Mouse (Mus musculus): ENCODE results near the gene Rnf157. TPM values are rescaled to one million over a fixed set of nuclear protein-coding genes. Genes with fewer than 3 reads are reported as not detected.
A peak's percentile ranks its signal among the peaks of the same experiment; 100 is the strongest.
"Not testable (repeated sequence)": the region's sequence is repeated elsewhere in the genome, so short reads cannot be mapped to it uniquely, and the experiment has no call there.

Rnf157 gene
- total RNA-seq, 1 experiment: 3.7 TPM

DNA sequence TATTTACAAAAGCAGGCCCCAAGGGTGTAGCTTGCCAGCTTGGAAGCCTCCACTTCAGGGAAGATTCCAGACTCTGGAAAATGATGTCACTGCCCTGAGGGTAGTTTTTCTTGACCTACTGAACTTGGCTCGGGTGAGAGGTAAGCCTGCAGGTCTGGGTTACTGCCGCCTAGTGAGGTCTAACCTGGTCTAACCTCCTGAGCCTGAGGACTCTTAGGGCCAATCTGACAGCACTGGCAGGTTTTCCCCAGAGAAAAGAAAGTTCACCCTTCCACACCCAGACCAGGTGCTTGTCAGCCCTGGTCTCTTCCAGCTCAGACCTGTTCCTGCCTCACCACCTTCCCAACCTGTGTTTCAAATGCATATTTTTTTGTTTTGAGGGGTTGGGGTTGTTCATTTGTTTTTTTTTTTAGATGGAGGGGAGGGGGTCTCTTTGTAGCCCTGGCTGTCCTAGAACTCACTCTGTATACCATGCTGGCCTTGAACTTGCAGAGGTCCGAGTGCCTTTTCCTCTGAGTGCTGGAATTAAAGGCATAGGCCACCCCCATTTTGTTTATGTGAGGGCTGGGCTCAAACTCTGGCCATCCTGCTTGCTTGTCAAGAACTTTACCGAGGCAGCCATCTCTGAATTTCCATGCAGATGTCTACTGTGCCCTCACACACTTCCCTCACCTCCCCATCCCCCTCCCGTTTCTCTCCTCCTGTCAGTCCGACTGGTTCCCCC is 14.2 kb upstream of the Rnf157 start:
- no peak overlapping the region for H3K9ac ChIP-seq (ENCODE audit: insufficient read depth, low read depth, low read length, poor library complexity, severe bottlenecking)
- DNase-seq (ENCODE audit: low read depth, low spot score): no peak
- peaks cover 13 to 42% of the 10 kb centered on the region in 2 experiments for H3K4me1 ChIP-seq (ENCODE audit: control insufficient read depth in 2 of 2, insufficient read depth in 2 of 2, low read length in 2 of 2, poor library complexity in 1 of 2)
- H3K27ac ChIP-seq (ENCODE audit: insufficient read depth, low read depth, low read length, poor library complexity, severe bottlenecking): peak overlapping the region; percentile 4; the same call in 1 of the 2 replicates
- no peaks in the 10 kb centered on the region for H3K9me3 ChIP-seq (ENCODE audit: control insufficient read depth, insufficient read depth, low read depth, low read length)
- H3K4me3 ChIP-seq (ENCODE audit: insufficient read depth in 1 of 2, low read depth in 1 of 2, low read length in 2 of 2, poor library complexity in 1 of 2, severe bottlenecking in 1 of 2): no peak overlapping the region
- no peak for TF ChIP-seq HCFC1 (IDR thresholded peaks at IDR 0.05; ENCODE audit: borderline replicate concordance, insufficient read depth, low read length)
- TF ChIP-seq ZNF384 (IDR thresholded peaks at IDR 0.05; ENCODE audit: low read depth, low read length): peak; percentile 84
- in situ Hi-C loops (cut with MboI; ENCODE audit: low sequenced_read_pairs in 2 of 2, unreplicated experiment in 2 of 2): no loop called here
- no peaks in the 10 kb centered on the region for H3K36me3 ChIP-seq (ENCODE audit: control insufficient read depth, insufficient read depth, low read length, poor library complexity, severe bottlenecking)

GRCm38 (mm10) chr11:116426328-116426727 is 13.5 kb upstream of the Rnf157 start:
- in situ Hi-C loops (cut with MboI; ENCODE audit: low sequenced_read_pairs in 2 of 2, unreplicated experiment in 2 of 2); H3K9me3 ChIP-seq (ENCODE audit: control insufficient read depth, insufficient read depth, low read depth, low read length): not testable (repeated sequence)
- peak overlapping the region; percentile 10; the same call in 1 of the 2 replicates for H3K27ac ChIP-seq (ENCODE audit: insufficient read depth, low read depth, low read length, poor library complexity, severe bottlenecking)

GRCm38 (mm10) chr11:116424621-116425407 is 12.0 kb upstream of the Rnf157 start:
- TF ChIP-seq CHD2 (IDR thresholded peaks at IDR 0.05; ENCODE audit: low read depth, low read length) (no peak), MAFK (IDR thresholded peaks at IDR 0.05; ENCODE audit: insufficient read depth, low read depth, low read length) (no peak), ZC3H11A (IDR thresholded peaks at IDR 0.05; ENCODE audit: borderline replicate concordance, low read depth, low read length) (no peak), ZNF384 (IDR thresholded peaks at IDR 0.05; ENCODE audit: low read depth, low read length) (no peak), HCFC1 (IDR thresholded peaks at IDR 0.05; ENCODE audit: borderline replicate concordance, insufficient read depth, low read length) (no peak)
- in situ Hi-C loops (cut with MboI; ENCODE audit: low sequenced_read_pairs in 2 of 2, unreplicated experiment in 2 of 2): no loop called here
- H3K4me1 ChIP-seq (ENCODE audit: control insufficient read depth in 2 of 2, insufficient read depth in 2 of 2, low read length in 2 of 2, poor library complexity in 1 of 2): peaks cover 5 to 37% of the 10 kb centered on the region in 2 experiments
- no peak overlapping the region for H3K9ac ChIP-seq (ENCODE audit: insufficient read depth, low read depth, low read length, poor library complexity, severe bottlenecking)
- H3K27ac ChIP-seq (ENCODE audit: insufficient read depth, low read depth, low read length, poor library complexity, severe bottlenecking): peak overlapping the region; percentile 48; the same call in 1 of the 2 replicates
- H3K4me3 ChIP-seq (ENCODE audit: insufficient read depth in 1 of 2, low read depth in 1 of 2, low read length in 2 of 2, poor library complexity in 1 of 2, severe bottlenecking in 1 of 2): no peak overlapping the region
- no peaks in the 10 kb centered on the region for H3K9me3 ChIP-seq (ENCODE audit: control insufficient read depth, insufficient read depth, low read depth, low read length)
- H3K36me3 ChIP-seq (ENCODE audit: control insufficient read depth, insufficient read depth, low read length, poor library complexity, severe bottlenecking): no peaks in the 10 kb centered on the region
- no peak for DNase-seq (ENCODE audit: low read depth, low spot score)

More at GRCm38 (mm10) chr11:116426328-116426727, 13.5 kb upstream of the Rnf157 start:
- peaks cover 11 to 38% of the 10 kb centered on the region in 2 experiments for H3K4me1 ChIP-seq (ENCODE audit: control insufficient read depth in 2 of 2, insufficient read depth in 2 of 2, low read length in 2 of 2, poor library complexity in 1 of 2)
- not testable (repeated sequence) for H3K36me3 ChIP-seq (ENCODE audit: control insufficient read depth, insufficient read depth, low read length, poor library complexity, severe bottlenecking); DNase-seq (ENCODE audit: low read depth, low spot score); H3K4me3 ChIP-seq (ENCODE audit: insufficient read depth in 1 of 2, low read depth in 1 of 2, low read length in 2 of 2, poor library complexity in 1 of 2, severe bottlenecking in 1 of 2); H3K9ac ChIP-seq (ENCODE audit: insufficient read depth, low read depth, low read length, poor library complexity, severe bottlenecking)

- H3K4me3 ChIP-seq (ENCODE audit: insufficient read depth in 1 of 2, low read depth in 1 of 2, low read length in 2 of 2, poor library complexity in 1 of 2, severe bottlenecking in 1 of 2): no peak overlapping the region
- no peak overlapping the region; the same call in 1 of the 2 replicates for H3K27ac ChIP-seq (ENCODE audit: insufficient read depth, low read depth, low read length, poor library complexity, severe bottlenecking)
- TF ChIP-seq MAFK (IDR thresholded peaks at IDR 0.05; ENCODE audit: insufficient read depth, low read depth, low read length) (no peak), ZC3H11A (IDR thresholded peaks at IDR 0.05; ENCODE audit: borderline replicate concordance, low read depth, low read length) (no peak), CHD2 (IDR thresholded peaks at IDR 0.05; ENCODE audit: low read depth, low read length) (no peak), HCFC1 (IDR thresholded peaks at IDR 0.05; ENCODE audit: borderline replicate concordance, insufficient read depth, low read length) (no peak), ZNF384 (IDR thresholded peaks at IDR 0.05; ENCODE audit: low read depth, low read length) (no peak)
- no peaks in the 10 kb centered on the region for H3K36me3 ChIP-seq (ENCODE audit: control insufficient read depth, insufficient read depth, low read length, poor library complexity, severe bottlenecking)
- H3K4me1 ChIP-seq (ENCODE audit: control insufficient read depth in 2 of 2, insufficient read depth in 2 of 2, low read length in 2 of 2, poor library complexity in 1 of 2): peaks cover 3 to 33% of the 10 kb centered on the region in 2 experiments
- no peak overlapping the region for H3K9ac ChIP-seq (ENCODE audit: insufficient read depth, low read depth, low read length, poor library complexity, severe bottlenecking)
- in situ Hi-C loops (cut with MboI; ENCODE audit: low sequenced_read_pairs in 2 of 2, unreplicated experiment in 2 of 2): no loop called here
- DNase-seq (ENCODE audit: low read depth, low spot score): no peak
- no peaks in the 10 kb centered on the region for H3K9me3 ChIP-seq (ENCODE audit: control insufficient read depth, insufficient read depth, low read depth, low read length)
Observed at GRCm38 (mm10) chr11:116423782-116424620, 11.2 kb upstream of the Rnf157 start.

Data from ES-E14 (cell line).